In genomic region chr2:164745843-164746479, GRCm38 (mm10) we compare ENCODE assay signal across 8 mouse cellular contexts. TPM values are rescaled to one million over a fixed set of nuclear protein-coding genes. Genes with fewer than 3 reads are reported as not detected.
DNase-seq lines count a peak whose midpoint lies in the region; ATAC-seq lines count a peak whose summit lies in the region.

TSS of gene Wfdc3 (minus strand) at chr2:164745931.
TSS of gene Dnttip1 (plus strand) at chr2:164745983.

- no peaks in the 10 kb centered on the region for H3K9me3 ChIP-seq in intestine, embryonic 16.5 days (ENCODE audit: control insufficient read depth, low read length)
- H3K9me3 ChIP-seq in midbrain, embryonic 10.5 days (replicated peaks), result no peaks in the 10 kb centered on the region

- under 1% methylated on average over 68 of the region's 70 CpGs for WGBS in intestine, embryonic 16.5 days
- 1% methylated on average over 70 of the region's 70 CpGs for WGBS in midbrain, embryonic 10.5 days

- H3K4me1 ChIP-seq in intestine, embryonic 16.5 days (ENCODE audit: control insufficient read depth, insufficient read depth, low read length), result peaks cover 16% of the 10 kb centered on the region
- H3K4me1 ChIP-seq in midbrain, embryonic 10.5 days, result peaks cover 29% of the 10 kb centered on the region

- peak; percentile 96 for DNase-seq in adrenal gland, postnatal 10 days
- DNase-seq in embryo, embryonic 9.5 days (ENCODE audit: extremely low spot score), result peak; percentile 91
- DNase-seq in gonadal fat pad, adult 2 months (ENCODE audit: low read depth), result no peak
- peak; percentile 96 to 97 for DNase-seq in left cerebral cortex, postnatal 36 days (ENCODE audit: low spot score in 2 of 2)
- peak; percentile 94 for DNase-seq in midbrain, embryonic 10.5 days (ENCODE audit: low spot score)
- peak; percentile 90 to 92 for DNase-seq in right cerebral cortex, postnatal 36 days (ENCODE audit: low spot score in 2 of 2)
- peak; percentile 89 to 94 for DNase-seq in urinary bladder, postnatal 4 days (ENCODE audit: low spot score in 2 of 2)

- peak within 1 kb of the TSS; percentile 91 for H3K9ac ChIP-seq in intestine, embryonic 16.5 days (ENCODE audit: low read depth, low read length)

- H3K27me3 ChIP-seq in intestine, embryonic 16.5 days (replicated peaks; ENCODE audit: control insufficient read depth, insufficient read depth, low read length), result no peaks in the 10 kb centered on the region
- H3K27me3 ChIP-seq in midbrain, embryonic 10.5 days (ENCODE audit: low read depth, poor library complexity, severe bottlenecking), result peaks cover 4% of the 10 kb centered on the region

- peak; percentile 91 for ATAC-seq in intestine, embryonic 16.5 days

- H3K36me3 ChIP-seq in intestine, embryonic 16.5 days (ENCODE audit: control insufficient read depth, insufficient read depth, low read length), result 0 out of 2 replicates have a peak, but pooled peaks cover 2% of the 10 kb centered on the region
- H3K36me3 ChIP-seq in midbrain, embryonic 10.5 days, result peaks cover 37% of the 10 kb centered on the region

- peak within 1 kb of the TSS; percentile 88 for H3K4me2 ChIP-seq in intestine, embryonic 16.5 days (ENCODE audit: low read depth, low read length)

- intact Hi-C loops in left cerebral cortex, postnatal 36 days (cut with DNase I), result no loop called here

- H3K27ac ChIP-seq in intestine, embryonic 16.5 days (ENCODE audit: low read length), result peak within 1 kb of the TSS; percentile 73
- peak within 1 kb of the TSS; percentile 93 for H3K27ac ChIP-seq in midbrain, embryonic 10.5 days (replicated peaks)

- peak within 1 kb of the TSS; percentile 86 for H3K4me3 ChIP-seq in intestine, embryonic 16.5 days (ENCODE audit: low read length)
- peak within 1 kb of the TSS; percentile 92 for H3K4me3 ChIP-seq in midbrain, embryonic 10.5 days

RNA-seq across cellular contexts. Expression of gene Wfdc3, which starts in this region (rescaled TPM):
- total RNA-seq in adrenal gland, postnatal 10 days (2021), result under 1 TPM; 0.54 to 0.70 TPM
- 11.1 and 11.3 TPM in 2 replicates for polyA plus RNA-seq in gonadal fat pad, adult 2 months (2012; rRNA removed)
- polyA plus RNA-seq in intestine, embryonic 16.5 days (2015; fragmentation: Nextera tagmentation; extraction: Ambion mirVana), result 1.3 and 1.8 TPM in 2 replicates
- 1 to 10 TPM; 1.2 to 2.4 TPM for total RNA-seq in left cerebral cortex, postnatal 36 days (2021)
- 0.94 and 1.2 TPM in 2 replicates for polyA plus RNA-seq in midbrain, embryonic 10.5 days (2016; fragmentation: Nextera tagmentation; extraction: Ambion mirVana)

RNA-seq across cellular contexts. Expression of gene Dnttip1, which starts in this region (rescaled TPM):
- total RNA-seq in adrenal gland, postnatal 10 days (2021), result 10 to 100 TPM; 39.1 to 42.1 TPM
- 29.9 and 49.6 TPM in 2 replicates for polyA plus RNA-seq in gonadal fat pad, adult 2 months (2012; rRNA removed)
- 55.9 and 56.9 TPM in 2 replicates for polyA plus RNA-seq in intestine, embryonic 16.5 days (2015; fragmentation: Nextera tagmentation; extraction: Ambion mirVana)
- 10 to 100 TPM; 33.5 to 37.8 TPM for total RNA-seq in left cerebral cortex, postnatal 36 days (2021)
- polyA plus RNA-seq in midbrain, embryonic 10.5 days (2016; fragmentation: Nextera tagmentation; extraction: Ambion mirVana), result 80.1 and 80.2 TPM in 2 replicates
